Mouse (Mus musculus) embryonic facial prominence, embryonic 11.5 days (tissue): ENCODE measurements around the gene 1700102P08Rik. TPM values are rescaled to one million over a fixed set of nuclear protein-coding genes. Genes with fewer than 3 reads are reported as not detected.

Source experiments
- ATAC-seq: fragments of 200-750 bp; cut with Nextera tagmentation; replicated peaks from 2 replicates; pipeline ENCODE4 v1.8.0; 2017; ENCODE audit warnings: low read depth; ENCODE audit not compliant: insufficient number of reproducible peaks, low FRiP score, low TSS enrichment
- DNase-seq: peaks from one replicate; pipeline ENCODE4 v3.0.0-alpha.2; 2015; ENCODE audit warnings: low spot score
- H3K27ac ChIP-seq: fragments of 300-500 bp; sonication (generic); replicated peaks from 2 replicates; pipeline ENCODE4 v1.5.1; 2014; ENCODE audit warnings: mild to moderate bottlenecking, low read depth, low read length, control low read depth
- H3K27me3 ChIP-seq: fragments of 300-500 bp; sonication (generic); 2 replicates; pipeline ENCODE4 v1.6.1; 2014; ENCODE audit warnings: mild to moderate bottlenecking, low read length, moderate library complexity, mixed read lengths; ENCODE audit not compliant: control insufficient read depth, insufficient read depth
- H3K36me3 ChIP-seq: fragments of 300-500 bp; sonication (generic); replicated peaks from 2 replicates; pipeline ENCODE4 v1.6.1; 2014; ENCODE audit warnings: low read depth, mild to moderate bottlenecking, low read length, moderate library complexity, mixed read lengths; ENCODE audit not compliant: control insufficient read depth, insufficient read depth
- H3K4me1 ChIP-seq: fragments of 300-500 bp; sonication (generic); 2 replicates; pipeline ENCODE4 v1.6.1; 2014; ENCODE audit warnings: low read length, mixed read lengths; ENCODE audit not compliant: control insufficient read depth, insufficient read depth
- H3K4me2 ChIP-seq: fragments of 300-500 bp; sonication (generic); 2 replicates; pipeline ENCODE4 v1.6.1; 2014; ENCODE audit warnings: low read depth, mild to moderate bottlenecking, control low read depth, low read length, moderate library complexity
- H3K4me3 ChIP-seq: fragments of 300-500 bp; sonication (generic); 2 replicates; pipeline ENCODE4 v1.5.1; 2014; ENCODE audit warnings: low read depth, low read length, control low read depth
- H3K9ac ChIP-seq: fragments of 300-500 bp; sonication (generic); replicated peaks from 2 replicates; pipeline ENCODE4 v1.6.1; 2014; ENCODE audit warnings: mild to moderate bottlenecking, control low read depth, low read length
- H3K9me3 ChIP-seq: fragments of 300-500 bp; sonication (generic); replicated peaks from 2 replicates; pipeline ENCODE4 v1.6.1; 2016; ENCODE audit warnings: mild to moderate bottlenecking, low read length, inconsistent platforms, mixed read lengths; ENCODE audit not compliant: control insufficient read depth
- WGBS: fragments of 180-500 bp; shearing (Covaris S2); extraction: QIAGEN DNeasy Blood & Tissue Kit; methylation state at CpG from one replicate; pipeline ENCODE4 v1.1.7; 2014; 5-methylcytosine and 5-hydroxymethylcytosine counted together
- polyA plus RNA-seq: library from polyadenylated mRNA; unstranded; fragments of >200 nt; fragmentation: Nextera tagmentation; extraction: Ambion mirVana; gene quantifications from 2 replicates; pipeline ENCODE4 v1.2.1, GENCODE M21; 2014

The 1700102P08Rik gene
- polyA plus RNA-seq, 1 experiment from 2014 or later, result 0.76 TPM

DNA sequence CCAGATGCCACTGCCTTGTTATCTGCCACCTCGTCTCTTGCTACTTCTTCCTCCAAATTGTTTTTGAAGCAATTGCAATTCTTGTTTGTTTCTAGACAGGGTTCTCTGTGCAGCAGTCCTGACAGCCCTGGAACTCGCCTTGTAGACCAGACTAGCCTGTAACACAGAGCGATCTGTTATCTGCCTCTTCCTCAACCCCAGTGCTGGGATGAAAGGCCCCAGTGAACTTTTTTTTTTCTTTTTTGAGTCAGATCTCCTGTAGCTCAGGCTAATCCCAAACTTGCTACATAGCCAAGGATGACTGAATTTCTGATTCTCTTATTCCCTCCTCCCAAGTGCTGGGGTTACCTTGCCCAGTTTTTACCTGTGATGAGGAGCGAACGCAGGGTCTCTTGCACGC is 61.8 kb downstream of the 1700102P08Rik start:
- ATAC-seq, result no peak
- no peaks in the 10 kb centered on the region for H3K9me3 ChIP-seq
- 84% methylated on average over 6 of the region's 6 CpGs for WGBS

DNA sequence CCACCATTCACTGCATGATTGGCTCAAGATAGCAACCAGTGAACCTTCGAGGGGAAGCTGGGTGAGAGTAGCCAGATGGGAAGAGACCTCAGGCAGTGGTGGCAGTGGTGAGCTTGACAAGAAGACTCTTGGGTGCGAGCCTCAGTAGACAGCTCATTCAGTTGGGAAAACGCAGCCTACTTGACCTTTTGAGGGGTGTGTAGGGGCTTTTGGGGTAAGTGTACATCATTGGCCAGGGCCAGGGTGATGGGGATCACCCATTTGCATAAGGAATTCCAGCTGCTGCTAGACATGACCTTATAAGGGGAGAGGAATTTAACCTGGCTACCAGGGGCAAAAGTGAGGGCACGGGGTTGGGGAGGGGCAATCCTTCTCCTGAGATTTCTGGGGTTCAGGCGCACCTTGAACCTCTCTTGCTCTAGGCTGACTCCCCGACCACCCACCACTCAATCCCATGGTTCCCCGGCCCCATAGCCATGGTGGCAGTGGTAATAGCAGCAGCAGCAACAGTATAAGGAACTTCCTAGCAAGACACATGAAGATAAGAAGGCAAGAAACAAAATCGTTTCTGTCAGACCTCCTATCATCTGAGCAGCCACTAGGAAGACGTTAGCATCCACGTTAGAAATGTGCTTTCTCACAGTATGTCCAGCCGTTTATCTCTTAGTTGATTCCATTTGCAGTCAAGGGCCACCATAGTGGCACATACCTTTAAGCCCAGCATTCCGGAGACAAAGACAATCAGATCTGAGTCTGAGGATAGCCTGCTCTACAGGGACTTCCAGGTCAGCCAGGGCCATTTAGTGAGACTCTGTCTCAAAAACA is 63.4 kb downstream of the 1700102P08Rik start:
- no peak for ATAC-seq
- 75% methylated on average over 12 of the region's 12 CpGs for WGBS
- Histone ChIP-seq H3K9ac (no peak overlapping the region), H3K36me3 (no peaks in the 10 kb centered on the region), H3K4me2 (no peak overlapping the region), H3K27me3 (no peaks in the 10 kb centered on the region), H3K4me1 (no peaks in the 10 kb centered on the region), H3K4me3 (no peak overlapping the region), H3K9me3 (no peaks in the 10 kb centered on the region), H3K27ac (no peak overlapping the region)
- no peak for DNase-seq

More for the DNA sequence above, 61.8 kb downstream of the 1700102P08Rik start:
- no peak overlapping the region for H3K9ac ChIP-seq
- peaks cover 9% of the 10 kb centered on the region; the same call in 1 of the 2 replicates for H3K4me1 ChIP-seq
- no peak overlapping the region for H3K4me3 ChIP-seq
- H3K4me2 ChIP-seq, result no peak overlapping the region
- no peak overlapping the region for H3K27ac ChIP-seq
- no peak for DNase-seq
- H3K36me3 ChIP-seq, result no peaks in the 10 kb centered on the region
- H3K27me3 ChIP-seq, result no peaks in the 10 kb centered on the region

DNA sequence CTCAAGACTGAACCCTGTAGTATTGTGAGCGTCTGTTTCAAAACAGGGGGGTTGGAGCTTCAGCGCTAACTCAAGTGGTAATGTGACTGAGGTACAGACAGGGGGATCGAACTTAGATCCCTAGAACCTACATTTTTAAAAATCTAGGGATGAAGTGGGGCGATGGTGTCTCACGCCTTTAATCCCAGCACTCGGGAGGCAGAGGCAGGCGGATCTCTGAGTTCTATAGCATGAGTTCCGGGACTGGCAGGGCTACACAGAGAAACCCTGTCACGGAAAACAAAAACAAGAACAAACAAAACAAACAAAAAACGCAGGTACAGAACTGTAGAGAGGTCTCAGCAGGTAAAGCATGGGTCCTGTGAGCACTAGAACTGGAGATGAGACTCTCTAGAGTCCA is 64.3 kb downstream of the 1700102P08Rik start:
- Histone ChIP-seq H3K9ac (no peak overlapping the region), H3K9me3 (no peaks in the 10 kb centered on the region), H3K27me3 (no peaks in the 10 kb centered on the region), H3K4me3 (no peak overlapping the region), H3K36me3 (no peaks in the 10 kb centered on the region), H3K27ac (no peak overlapping the region), H3K4me1 (no peaks in the 10 kb centered on the region), H3K4me2 (no peak overlapping the region)
- ATAC-seq (no peak), DNase-seq (no peak)
- 84% methylated on average over 10 of the region's 10 CpGs for WGBS

- WGBS, result 85% methylated on average over 1 of the region's 1 CpGs
- H3K9ac ChIP-seq, result no peak overlapping the region
- peak overlapping the region; percentile 81 for H3K4me2 ChIP-seq
- no peaks in the 10 kb centered on the region for H3K4me1 ChIP-seq
- peaks cover 3% of the 10 kb centered on the region; the same call in 1 of the 2 replicates for H3K36me3 ChIP-seq
- ATAC-seq, result peak; percentile 29; the same call in 1 of the 2 replicates
- H3K9me3 ChIP-seq, result no peaks in the 10 kb centered on the region
- H3K27ac ChIP-seq, result peak overlapping the region; percentile 85; the same call in 1 of the 2 replicates
- peak overlapping the region; percentile 94; the same call in 1 of the 2 replicates for H3K4me3 ChIP-seq
- no peaks in the 10 kb centered on the region for H3K27me3 ChIP-seq
- DNase-seq, result no peak
These were observed 67.3 kb downstream of the 1700102P08Rik start for GRCm38 (mm10) chr9:108459939-108460318.

Other genes with a start within 250 kb of the 1700102P08Rik start
- 0.97 and 1.1 TPM in 2 replicates for gene Bsn, start 202.4 kb upstream of the 1700102P08Rik start, polyA plus RNA-seq
- 44.5 and 49.8 TPM in 2 replicates for gene Dag1, start 128.8 kb upstream of the 1700102P08Rik start, polyA plus RNA-seq
- gene Nicn1, start 102.4 kb upstream of the 1700102P08Rik start, polyA plus RNA-seq, result 48.4 TPM in 2 replicates
- 14.6 and 16.4 TPM in 2 replicates for gene Amt, start 96.0 kb upstream of the 1700102P08Rik start, polyA plus RNA-seq
- gene Rhoa, start 86.7 kb upstream of the 1700102P08Rik start, polyA plus RNA-seq, result 282 and 303 TPM in 2 replicates
- gene Tcta, start 86.6 kb upstream of the 1700102P08Rik start, polyA plus RNA-seq, result 20.6 and 25.4 TPM in 2 replicates
- 888 and 899 TPM in 2 replicates for gene Gpx1, start 53.9 kb upstream of the 1700102P08Rik start, polyA plus RNA-seq
- 128 and 149 TPM in 2 replicates for gene Usp4, start 45.0 kb upstream of the 1700102P08Rik start, polyA plus RNA-seq
- gene Ccdc36, start 35.7 kb downstream of the 1700102P08Rik start, polyA plus RNA-seq, result 1.5 and 1.7 TPM in 2 replicates
- gene BC048562, start 43.7 kb downstream of the 1700102P08Rik start, polyA plus RNA-seq, result not detected in 2 replicates
- gene Ccdc71, start 67.7 kb downstream of the 1700102P08Rik start, polyA plus RNA-seq, result 49.1 and 63.2 TPM in 2 replicates
- 19.0 and 22.4 TPM in 2 replicates for gene Klhdc8b, start 68.8 kb downstream of the 1700102P08Rik start, polyA plus RNA-seq
- 15.3 and 15.4 TPM in 2 replicates for gene Lamb2, start 86.9 kb downstream of the 1700102P08Rik start, polyA plus RNA-seq
- gene Usp19, start 97.8 kb downstream of the 1700102P08Rik start, polyA plus RNA-seq, result 52.5 and 59.2 TPM in 2 replicates
- gene Qars, start 114.9 kb downstream of the 1700102P08Rik start, polyA plus RNA-seq, result 130 and 138 TPM in 2 replicates
- 165 and 168 TPM in 2 replicates for gene Qrich1, start 124.0 kb downstream of the 1700102P08Rik start, polyA plus RNA-seq
- gene Impdh2, start 167.5 kb downstream of the 1700102P08Rik start, polyA plus RNA-seq, result 242 and 248 TPM in 2 replicates
- gene Ndufaf3, start 174.6 kb downstream of the 1700102P08Rik start, polyA plus RNA-seq, result 48.4 and 49.0 TPM in 2 replicates
- 167 and 185 TPM in 2 replicates for gene Dalrd3, start 177.1 kb downstream of the 1700102P08Rik start, polyA plus RNA-seq
- gene Wdr6, start 185.9 kb downstream of the 1700102P08Rik start, polyA plus RNA-seq, result 118 and 130 TPM in 2 replicates
- 6.4 and 8.1 TPM in 2 replicates for gene P4htm, start 204.9 kb downstream of the 1700102P08Rik start, polyA plus RNA-seq